Mouse (Mus musculus) c-Kit-positive CD71-positive TER-119-positive erythroid progenitor cells, embryonic 14.5 days (primary cell): Measurements from ENCODE around the gene Ccdc162.

Experiments
- DNase-seq: peaks from one replicate; pipeline ENCODE4 v3.0.0-alpha.2; 2013; ENCODE audit warnings: low spot score

Ccdc162 gene

DNA sequence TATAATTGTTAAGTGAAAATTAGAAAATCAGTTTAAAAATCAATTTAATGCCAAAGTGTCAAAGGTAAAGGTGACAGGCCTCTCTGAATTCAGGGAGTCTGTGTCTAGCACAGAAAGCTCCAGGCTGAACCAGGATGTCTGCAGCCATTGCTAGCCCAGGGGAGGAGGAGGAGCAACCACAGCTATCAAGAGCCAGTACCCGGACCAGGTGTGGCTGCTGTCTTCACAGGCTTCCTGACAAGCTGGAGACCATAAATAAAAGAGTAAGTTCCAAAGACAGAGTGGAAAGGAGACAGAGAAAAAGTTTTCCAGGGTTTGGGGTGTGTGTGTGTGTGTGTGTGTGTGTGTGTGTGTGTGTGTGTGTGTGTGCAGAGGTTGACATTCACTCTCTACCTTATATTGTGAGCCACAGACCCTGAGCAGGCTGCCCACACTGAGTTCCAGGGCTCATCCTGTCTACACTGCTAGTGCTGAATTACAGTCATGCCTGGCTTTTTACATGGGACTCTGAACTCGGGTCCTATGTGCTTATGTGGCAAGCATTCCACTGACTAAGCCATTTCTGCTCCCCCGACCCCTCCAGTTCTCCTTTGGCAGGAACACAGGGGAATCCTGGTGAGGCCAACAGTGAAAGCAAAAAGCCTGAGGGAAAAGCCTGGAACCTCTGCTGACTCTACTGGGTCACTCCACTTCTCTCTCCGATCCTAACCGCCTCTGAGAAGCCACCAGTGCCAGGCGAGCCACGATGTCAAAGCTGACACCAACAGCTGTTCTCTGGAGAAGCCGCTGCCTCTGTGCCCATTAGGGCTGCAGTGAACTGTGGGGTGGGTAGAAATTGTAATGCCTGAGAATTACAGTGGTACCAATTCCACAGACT lies 140.7 kb downstream of the Ccdc162 start:
- no peak for DNase-seq

DNA sequence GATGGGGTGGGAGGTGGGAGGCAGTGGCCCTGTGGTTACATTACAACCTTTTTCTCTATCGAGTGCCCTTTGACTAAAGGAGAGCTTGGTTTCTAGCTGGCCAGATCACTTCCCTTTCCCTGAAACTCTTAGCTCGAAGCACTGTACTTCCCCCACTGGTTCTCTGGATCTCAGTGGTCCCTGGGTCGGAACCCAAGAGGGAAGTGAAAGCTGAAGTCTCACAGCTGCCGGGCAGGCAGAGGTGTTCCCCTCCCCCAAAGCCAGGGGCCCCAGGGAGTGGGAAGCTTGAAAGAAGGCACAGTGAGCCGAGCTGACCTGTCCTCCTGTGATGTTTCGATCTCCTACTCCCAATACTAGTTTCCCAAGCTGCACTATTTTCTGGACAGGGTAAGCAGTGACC lies 143.2 kb downstream of the Ccdc162 start:
- no peak for DNase-seq

DNA sequence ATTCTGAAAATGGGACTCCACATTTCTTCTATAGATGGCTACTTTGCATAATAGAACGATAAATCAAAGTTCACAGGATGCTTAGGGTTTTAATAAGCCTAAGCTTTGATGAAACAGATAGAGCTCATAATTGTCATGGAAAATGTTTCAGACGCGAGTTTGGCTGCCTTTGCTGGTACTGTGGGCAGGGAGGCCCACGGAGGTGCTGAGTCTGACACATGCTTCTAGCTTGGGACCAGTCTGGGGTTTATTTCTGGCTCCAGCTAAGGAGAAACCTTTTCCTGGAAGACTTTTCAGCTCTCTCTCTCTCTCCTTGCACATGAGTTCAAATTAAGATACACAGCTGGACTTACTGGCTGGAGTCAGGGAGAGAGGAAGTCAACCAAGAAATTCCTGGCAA lies 144.2 kb downstream of the Ccdc162 start:
- no peak for DNase-seq

DNA sequence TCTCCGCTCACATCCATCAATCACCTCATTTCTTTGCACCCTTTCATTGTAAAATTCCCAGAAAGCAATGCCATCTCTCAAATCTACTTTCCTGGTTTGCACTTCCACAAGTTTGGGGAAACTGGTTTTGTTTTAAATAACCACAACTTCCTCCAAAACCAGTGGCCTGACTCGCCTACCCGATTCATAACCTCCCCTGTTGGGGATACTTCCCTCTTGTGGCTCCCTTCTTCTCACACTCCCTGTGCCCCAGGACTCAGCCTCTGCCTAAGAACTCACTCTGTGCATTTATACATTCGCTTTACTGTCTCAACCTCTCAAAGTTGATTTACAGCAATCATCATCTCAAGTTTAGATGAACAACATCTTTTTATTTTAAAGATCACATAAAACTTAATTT lies 145.4 kb downstream of the Ccdc162 start:
- no peak for DNase-seq

DNA sequence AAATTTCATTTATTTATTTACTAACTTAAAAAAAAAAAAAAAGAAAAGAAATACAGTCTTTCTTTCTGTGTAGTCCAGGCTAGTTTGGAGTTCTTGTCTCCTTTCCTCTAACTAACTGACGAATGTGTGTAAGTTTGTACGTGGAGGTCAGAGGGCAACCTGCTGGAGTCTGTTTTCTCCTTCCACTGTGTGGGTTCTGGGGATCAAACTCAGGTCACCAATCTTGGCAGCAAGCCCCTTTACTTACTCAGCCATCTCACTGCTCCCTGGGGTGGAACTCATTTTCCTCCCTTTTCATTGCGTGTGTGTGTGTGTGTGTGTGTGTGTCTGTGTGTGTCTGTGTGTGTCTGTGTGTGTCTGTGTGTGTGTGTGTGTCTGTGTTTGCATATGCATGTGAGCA lies 148.1 kb downstream of the Ccdc162 start:
- no peak for DNase-seq

DNA sequence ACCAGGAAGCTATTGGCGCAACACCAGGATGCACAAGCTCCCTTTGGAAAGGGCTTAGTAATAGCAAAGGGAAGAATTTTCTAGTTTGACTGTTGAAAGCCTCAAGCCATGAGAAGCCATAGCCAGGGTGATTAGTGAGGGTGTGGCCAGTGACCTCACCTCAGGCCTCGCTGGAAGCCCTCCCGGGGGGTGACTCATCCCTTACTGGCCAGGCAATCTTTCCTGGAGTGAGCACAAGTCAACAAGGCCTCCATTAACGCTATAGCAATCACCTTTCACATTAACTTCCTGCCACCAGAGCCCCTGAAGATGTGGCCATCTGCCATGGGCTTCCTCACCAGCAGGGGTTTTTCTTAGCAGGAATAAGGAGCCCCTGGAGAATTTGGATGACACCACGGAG lies 151.3 kb downstream of the Ccdc162 start:
- DNase-seq, result no peak

DNA sequence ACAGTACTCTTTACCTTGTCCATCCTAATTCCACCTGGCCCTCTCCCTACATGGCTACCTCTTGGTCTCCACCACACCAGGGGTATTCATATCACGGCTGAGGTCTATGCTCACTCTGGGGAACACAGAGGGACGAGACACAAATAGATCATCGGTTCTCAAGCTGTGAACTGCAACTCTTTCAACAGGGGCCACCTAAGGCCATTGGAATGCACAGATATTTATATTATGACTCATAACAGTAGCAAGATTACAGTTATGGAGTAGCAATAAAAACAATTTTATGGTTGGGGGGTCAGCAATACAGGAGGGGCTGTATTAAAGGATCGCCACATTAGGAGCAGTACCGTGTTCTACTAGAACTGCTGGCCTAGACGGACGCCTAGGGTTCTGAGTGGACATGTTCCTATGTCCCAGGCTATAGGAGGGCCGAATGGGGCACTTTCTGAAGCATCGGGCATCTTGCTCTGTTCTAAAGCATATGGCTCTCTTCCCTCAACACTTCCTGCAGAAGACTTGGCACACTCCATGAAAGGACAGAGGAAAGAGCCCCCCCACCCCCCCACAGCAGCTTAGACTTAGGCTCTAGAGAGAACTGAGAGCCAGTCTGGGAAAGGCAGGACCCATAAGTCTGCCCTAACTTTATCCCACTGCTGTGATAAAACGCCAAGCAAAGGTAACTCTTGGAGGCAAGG lies 154.6 kb downstream of the Ccdc162 start:
- no peak for DNase-seq

DNA sequence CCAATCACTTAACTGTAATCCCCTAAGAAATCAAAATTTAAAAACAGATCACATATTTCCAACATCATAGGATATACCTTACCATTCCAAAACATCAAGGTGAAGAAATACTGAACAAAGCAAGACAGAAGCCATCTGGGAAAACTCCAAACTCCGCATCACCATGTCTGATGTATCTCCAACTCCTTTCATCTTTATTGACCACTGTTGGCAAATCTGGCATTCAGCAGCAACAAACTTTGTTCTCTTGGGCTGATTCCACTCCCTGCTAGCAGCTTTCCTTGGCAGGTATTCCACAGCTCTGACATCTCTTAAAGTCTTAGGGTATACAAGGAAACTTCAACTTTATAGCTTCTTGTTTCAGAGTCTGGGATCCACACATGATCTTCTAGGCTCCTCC lies 158.0 kb downstream of the Ccdc162 start:
- DNase-seq, result no peak

DNA sequence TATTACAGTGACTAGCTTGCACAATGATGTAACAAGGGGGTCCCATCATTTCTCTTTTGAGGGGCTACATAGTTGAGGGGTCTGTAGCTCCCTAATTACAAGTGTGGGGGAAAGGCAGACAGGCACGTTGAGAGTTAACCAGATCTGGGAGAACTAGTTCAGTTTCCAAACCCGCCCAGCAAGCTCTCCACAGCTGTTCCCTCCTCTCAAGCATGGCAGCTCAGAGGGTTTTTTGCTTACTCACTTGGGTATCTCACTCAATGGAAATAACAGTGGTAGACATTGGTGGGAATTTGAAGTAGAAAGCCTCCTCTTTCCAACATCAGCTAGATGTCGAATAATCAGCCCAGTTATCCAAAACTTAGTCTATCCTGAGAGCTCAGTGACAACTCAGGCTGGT lies 161.4 kb downstream of the Ccdc162 start:
- DNase-seq, result no peak

DNA sequence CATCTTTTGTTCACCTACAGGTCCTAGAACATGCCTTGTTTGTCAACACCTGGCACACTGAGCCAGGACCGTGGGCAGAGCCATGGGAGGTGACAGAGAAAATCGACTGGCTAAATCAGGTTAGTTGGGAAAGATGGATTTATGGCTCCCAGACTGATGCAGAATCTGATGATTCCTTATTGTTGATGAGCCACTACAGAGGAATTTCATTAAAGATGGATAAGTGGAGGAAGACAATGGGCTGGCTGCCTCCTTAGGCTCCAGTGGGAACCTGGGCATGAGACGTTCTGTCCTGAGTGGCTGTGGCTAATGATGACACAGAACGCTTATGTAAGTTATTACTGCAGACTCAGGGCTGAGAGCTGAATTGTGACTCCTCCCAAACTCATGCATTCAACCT lies 162.7 kb downstream of the Ccdc162 start:
- DNase-seq, result no peak

DNA sequence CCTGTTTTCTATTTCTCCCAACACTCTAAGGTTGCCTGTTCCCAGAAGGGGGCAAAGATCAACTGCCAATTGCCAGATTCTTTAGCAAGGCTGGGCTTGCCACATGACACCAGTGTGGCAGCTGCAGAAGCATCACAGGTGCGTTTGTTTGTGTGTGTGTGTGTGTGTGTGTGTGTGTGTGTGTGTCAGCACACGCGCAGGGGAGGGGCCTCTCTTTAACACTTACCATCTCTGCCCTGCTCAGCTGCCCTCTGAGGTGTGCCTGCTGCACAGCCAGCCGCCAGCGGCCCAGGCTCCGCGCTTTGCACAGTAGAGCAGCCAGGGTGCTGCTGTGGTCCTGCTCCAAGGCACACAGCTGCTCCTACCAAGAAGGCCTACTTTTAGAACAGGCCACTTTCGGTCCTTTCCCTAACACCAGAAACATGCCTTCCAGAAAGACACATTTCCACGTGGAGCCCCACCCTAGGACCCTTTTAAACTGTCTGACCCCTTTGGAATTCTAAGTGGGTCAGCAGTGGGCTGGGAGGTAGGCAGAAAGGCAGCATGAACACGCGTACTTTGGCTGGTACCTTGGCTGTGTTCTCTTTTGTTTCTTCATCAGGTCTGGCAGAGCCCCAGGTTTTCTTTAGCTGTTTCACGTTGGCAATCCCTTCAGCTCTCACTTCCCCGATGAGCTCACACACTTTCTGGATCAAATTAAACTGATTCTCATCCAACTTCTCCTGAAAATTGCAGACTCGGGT lies 163.4 kb downstream of the Ccdc162 start:
- no peak for DNase-seq

DNA sequence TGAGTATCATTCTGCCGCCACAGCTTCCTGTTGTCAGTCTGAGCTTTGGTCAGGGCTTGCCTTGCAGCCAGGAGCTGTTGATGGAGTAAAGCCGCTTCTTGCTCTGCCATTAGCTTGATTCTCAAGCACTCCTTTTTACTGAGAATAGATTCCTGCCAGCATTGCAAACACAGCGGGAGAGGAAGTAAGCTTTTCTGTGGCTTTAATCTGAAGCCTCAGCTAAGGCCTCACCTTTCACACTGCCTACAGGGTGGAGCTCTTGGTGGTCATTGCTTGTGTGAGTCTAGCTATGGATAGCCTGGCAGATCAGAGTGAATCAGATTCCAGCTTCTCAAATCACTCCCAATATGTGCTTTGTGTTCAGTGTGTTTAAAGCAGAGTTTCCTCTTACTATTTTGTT lies 164.1 kb downstream of the Ccdc162 start:
- DNase-seq, result no peak

DNA sequence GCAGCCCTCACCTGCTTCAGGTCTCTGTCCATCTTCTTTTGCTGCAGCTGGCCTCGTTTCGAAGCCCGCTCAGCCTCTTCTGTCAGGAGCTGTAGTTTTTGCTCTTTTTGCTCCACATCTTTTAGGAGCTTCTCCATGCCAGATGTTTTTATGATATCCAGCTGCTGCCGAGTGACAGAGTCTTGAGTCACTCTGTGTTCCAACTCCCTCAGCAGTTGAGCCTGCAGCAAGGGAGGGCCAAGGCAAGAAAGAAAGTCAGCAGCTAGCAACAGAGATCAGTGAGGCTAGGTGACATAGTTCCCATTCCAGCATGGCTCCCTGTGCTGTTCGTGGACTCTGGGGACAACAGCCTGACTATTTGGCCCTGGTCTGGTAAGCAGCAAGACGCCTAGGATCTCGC lies 165.7 kb downstream of the Ccdc162 start:
- DNase-seq, result no peak

DNA sequence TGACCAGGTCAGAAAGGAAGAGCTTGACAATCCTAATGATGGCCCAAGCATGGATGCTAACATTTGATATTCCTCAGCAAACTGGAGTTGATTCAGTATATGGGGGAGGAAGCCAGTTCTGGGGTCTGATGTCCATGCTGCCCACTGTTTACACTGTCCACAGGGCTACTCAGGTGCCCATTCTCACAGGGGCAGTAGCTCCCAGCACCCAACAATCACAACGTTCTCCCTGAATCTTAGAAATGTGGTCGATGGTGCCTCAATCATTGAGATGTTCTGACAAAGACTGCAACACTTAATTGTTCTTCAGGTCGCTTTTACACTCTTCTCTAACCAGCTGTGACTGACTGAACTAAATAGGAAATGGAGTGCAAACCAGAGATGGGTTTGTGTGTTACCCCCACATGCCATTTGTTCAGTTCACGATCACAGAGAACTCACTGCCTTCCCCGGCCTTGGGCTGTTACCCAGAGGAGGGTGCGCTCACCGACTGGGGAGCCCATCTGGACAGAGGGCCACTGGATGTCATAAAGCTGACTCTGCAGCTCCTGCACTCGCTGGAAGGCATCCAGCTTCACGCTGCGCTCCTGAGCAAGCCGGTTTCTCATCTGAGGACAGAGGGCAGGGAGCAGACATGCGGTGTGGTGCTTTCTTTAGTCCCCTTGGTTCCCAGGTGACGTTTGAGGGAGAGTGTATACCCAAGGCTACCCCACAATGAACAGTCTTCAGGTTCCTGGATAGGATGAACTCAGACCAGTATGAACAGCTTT lies 169.9 kb downstream of the Ccdc162 start:
- no peak for DNase-seq

DNA sequence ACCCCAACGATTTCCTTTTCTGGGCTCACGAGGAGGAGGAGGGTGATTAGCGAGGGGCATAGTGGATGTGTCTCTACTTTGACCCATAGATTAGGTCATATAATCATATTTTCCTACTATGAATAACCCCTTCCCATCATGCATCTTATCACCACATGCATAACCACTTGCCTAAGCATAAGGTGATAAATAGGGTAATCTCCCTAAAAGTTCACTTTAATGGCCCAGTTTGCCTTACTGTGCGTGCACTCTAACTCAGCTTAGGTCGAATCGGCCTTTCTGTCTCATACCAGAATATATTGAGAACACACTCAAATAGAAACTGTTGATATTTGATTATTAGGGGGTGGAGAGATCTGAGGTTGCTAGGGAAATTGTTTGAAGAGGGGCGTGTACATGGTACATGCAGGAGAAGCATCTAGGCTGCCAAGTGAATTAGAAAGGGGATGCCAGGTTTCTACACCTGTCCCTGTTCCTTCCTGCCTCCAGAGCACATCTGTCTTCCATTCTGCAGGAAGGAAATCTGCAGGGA lies 171.1 kb downstream of the Ccdc162 start:
- no peak for DNase-seq

DNA sequence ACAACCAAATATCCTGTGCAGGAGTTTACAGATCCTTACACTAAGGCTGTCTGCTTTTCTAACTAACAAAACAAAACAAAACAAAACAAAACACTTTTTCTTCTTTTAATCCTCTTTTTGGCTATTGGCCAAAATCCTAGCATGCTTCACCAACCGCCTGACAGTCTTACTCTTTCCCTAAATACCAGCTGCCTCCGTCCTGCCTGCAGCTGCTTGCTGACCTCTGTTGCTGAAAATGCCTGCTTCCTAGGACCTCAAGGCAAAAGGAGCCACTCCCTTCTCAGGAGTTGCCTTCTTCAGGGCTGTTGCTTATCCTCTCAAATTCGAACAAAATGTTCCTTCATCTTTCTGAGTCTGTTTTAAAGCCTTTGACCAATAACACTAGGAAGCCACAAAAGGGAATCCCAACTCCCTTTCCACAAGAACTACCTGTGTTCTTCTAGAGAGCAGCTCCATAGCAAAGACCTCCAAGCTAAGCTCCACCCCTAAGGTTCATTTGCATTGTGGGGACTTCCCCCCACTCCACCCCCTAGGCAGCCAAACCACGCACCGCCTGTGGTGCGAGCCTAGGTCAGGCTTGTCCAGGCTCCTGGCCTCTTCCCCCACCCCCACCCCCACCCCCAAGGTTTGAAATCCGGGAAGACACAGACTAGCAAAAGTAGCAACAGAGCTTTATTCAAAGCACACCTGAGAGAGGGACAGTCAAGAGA lies 171.8 kb downstream of the Ccdc162 start:
- no peak for DNase-seq

DNA sequence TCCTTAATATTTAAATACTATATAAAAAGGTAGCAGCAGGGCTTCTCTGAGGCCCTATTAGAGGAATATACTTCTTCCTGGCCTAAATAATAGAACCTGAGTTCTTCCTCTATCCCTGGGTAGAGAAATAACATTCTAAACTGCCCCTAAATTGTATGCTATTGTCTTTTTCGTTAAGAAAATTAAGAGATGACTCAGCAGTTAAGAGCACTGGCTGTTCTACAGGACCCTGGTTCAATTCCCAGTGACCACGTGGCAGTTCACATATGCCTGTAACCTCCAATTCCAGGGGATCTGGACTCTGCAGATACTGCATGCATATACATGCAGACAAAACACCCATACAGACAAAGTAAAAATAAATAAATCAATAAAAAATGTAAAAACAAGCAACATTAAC lies 172.6 kb downstream of the Ccdc162 start:
- no peak for DNase-seq

DNA sequence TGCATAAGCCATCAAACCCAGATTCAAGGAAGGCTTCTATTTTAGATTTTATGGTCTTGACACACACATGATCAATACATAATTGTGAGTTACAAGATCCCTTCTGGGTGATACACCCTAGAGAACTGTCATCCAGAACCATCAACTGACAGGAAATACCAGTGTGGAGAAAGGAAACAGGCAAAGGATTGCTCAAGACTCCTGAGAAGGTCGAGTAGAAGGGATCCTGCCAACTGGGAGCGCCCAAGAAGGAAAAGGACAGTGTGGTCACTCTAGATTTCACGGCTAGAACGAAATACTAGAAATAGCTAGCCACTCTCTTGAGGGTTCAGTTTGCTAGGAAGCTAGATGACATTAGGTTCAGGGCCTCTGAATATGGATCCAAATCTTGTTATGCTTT lies 173.0 kb downstream of the Ccdc162 start:
- no peak for DNase-seq

DNA sequence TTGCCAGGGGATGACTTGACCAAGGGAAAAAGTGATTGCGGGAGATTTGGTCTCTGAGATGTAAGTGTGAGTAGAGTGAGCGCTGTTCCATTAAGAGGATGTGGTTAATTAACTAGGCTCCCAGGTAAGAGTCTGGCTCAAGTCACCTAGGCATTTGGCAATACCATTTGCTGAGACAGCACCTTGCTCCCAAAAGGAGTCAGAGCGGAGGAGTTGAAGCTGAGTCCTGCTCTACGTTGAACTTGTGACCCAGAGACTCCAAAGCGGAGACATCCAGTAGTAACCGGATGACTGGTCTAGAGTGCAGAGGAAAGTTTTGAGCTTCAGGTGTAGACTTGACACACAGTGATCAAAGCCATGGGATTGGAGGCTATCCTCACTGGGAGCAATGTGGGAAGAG lies 174.4 kb downstream of the Ccdc162 start:
- DNase-seq, result no peak

DNA sequence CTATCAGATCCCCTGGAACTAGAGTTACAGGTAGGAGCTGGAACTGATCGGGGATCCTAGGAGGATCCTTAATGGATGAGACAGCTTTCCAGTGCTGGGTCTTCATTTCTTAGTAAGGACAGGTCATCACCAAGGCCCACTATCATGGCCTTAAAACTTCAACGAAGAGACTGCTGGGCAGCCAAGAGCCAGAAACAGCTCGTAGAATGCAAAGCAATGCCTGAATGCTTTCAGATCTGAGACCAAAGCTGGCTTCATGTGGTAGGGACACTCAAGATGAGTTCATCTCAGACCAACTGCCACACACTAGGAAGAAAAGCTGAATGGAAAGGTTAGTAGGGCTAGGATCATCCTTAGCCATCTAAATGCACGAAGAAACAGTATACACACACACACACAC lies 177.4 kb downstream of the Ccdc162 start:
- DNase-seq, result no peak

DNA sequence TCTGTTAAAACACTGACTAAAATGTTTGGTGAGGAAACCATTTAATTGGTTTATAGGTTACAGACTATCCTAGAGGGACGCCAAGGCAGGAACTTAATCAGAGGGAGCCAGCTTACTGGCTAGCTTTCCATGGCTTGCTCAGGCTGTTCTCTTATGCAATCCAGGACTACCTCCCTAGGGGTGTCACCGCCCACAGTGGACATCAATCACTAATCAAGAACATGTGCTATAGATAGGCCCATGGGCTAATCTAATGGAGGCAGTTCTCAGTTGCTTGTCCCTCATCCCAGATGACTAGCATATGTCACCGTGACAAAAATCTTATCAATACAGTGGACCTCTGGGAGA lies 178.5 kb downstream of the Ccdc162 start:
- DNase-seq, result no peak
